Mouse (Mus musculus) adipocyte (in vitro differentiated cells): ENCODE results near the gene Wdr46.
"Not testable (repeated sequence)": the region's sequence is repeated elsewhere in the genome, so short reads cannot be mapped to it uniquely, and the experiment has no call there.

Experiments
- DNase-seq: peaks from one replicate; pipeline ENCODE4 v3.0.0-alpha.2; 2016; ENCODE audit warnings: low spot score

The Wdr46 gene

DNA sequence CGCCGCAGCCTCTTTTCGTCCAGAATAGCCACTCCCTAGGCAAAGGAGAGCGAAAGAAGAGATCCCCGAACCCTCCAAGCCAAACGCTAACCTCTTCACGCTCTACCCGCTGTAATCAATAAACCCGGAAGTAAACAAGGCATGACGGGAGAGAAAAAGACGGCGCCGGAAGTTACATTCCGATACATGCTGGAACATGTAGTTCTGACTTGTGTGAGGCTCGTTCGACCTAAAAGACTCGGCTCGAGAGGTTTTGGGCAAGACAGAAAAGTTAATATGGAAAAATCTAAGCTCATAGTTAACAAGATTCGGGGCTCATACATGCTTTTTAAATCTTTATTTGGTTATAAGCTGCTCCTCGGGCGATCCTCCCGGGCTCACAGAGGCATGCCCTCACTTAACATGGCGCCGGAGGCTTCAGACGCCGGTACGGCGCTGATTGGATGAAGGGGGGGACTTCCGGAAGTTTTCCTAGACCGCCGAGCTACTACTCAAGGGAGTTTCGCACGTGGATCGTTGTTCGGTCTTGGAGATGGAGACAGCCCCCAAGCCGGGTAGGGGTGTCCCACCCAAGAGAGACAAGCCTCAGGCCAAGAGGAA is at the start of gene Wdr46, which contains the start of gene Pfdn6:
Gene Wdr46 (plus strand): TSS at position 455 of the 600 bp plus-strand sequence.
Gene Pfdn6 (minus strand): TSS at position 138 of the 600 bp plus-strand sequence.
- DNase-seq = peak; percentile 95

DNA sequence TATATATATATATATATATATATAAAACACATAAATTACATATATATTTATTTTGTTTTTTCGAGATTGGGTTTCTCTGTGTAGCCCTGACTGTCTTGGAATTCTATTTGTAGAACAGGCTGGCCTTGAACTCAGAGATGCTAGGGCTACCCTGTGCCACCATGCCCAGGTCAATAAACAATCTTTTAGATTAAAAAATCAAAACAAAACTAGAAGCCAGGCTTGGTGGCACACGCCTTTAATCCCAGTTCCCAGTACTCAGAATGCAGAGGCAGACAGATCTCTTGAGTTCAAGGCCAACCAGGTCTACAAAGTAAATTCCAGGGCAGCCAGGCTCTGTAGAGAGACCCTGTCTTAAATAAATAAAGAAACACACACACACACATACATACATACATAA is 49.1 kb upstream of the Wdr46 start:
- no peak for DNase-seq

DNA sequence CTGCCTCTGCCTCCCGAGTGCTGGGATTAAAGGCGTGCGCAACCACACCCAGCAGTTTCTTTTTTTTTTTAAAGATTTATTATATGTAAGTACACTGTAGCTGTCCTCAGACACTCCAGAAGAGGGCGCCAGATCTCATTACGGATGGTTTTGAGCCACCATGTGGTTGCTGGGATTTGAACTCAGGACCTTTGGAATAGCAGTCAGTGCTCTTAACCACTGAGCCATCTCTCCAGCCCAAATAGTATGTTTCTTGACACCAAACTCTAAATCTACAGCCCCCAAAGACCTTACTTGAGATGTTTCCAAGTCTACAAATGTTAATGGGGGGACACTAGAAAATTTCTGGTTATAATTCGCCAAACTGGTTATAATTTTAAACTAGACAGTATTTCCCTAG is 48.6 kb upstream of the Wdr46 start:
- not testable (repeated sequence) for DNase-seq

DNA sequence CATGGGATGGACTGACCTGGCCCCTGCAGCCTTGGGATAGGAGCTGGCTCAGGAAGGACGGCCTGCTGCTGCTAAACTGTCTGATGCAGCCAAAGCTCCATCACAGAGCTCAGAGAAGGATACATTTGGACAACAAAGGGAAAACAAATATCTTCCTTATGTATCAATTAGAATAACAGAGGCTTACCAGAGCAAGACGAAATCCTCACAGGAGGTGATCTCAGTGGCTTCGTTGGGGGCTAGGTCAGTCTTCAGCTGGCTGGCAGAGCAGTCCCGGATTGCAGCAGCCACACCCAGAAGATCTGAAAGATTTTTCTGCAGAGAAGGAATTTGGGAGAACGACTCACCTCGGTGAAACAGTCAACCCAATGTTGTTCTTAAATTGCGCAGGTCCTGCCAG is 48.0 kb upstream of the Wdr46 start:
- no peak for DNase-seq

DNA sequence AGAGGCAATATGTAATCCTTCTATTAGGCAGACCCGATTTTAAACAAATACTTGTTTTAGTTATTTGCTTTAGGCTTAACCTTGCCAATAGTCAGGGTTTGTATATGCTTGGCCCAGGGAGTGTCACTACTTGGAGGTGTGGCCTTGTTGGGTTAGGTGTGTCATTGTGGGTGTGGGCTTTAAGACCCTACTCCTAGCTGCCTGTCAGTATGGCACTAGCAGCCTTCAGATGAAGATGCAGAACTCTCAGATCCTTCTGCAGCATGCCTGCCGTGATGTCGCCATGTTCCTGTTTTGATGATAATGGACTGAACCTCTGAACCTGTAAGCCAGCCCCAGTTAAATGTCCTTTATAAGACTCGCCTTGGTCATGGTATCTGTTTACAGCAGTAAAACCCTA is 47.4 kb upstream of the Wdr46 start:
- not testable (repeated sequence) for DNase-seq

DNA sequence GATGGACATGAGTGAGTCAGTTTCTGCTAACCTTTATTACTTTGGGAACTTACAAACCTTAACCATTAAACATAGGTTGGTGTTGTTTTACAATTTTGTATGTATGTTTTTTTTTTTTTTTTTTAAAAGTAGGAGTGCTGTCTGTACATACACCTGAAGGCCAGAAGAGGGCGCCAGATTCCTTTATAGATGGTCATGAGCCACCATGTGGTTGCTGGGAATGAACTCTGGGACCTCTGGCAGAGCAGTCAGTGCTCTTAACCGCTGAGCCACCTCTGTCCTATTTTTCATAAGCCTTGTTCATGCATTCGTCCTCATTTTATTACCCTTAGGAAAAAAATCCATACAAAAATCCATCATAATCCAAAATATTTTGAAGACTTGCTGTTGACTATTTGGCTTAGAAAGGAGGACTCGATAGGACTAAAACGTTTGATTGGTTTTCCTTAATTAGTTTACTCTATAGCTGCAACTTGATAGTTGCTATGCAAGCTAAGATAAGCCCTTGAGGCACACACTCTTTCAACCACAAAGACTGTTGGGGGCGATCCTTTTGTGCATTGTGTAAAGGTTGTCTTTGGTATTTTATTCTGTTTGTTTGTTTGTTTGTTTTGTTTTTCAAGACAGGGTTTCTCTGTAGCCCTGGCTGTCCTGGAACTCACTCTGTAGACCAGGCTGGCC is 43.2 kb upstream of the Wdr46 start:
- peak; percentile 95 for DNase-seq

DNA sequence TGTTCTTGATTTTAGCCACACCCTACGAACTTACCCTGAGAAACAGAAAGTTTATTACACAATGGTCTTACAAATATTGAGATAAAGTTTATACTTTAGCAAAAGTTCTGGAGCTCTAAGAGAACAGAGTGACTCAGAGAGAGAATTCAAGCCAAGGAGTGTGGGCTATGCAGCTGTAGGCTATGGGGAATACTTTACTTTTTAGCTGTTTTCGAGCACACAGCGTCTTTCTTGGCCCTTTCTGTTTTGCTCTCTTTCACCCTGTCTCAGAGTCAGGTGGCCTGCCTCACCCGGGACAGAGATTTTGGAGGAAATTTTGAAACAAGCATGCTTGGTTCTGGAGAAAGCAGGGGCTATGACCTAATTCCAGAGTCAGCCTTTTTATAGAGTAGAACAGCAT is 42.3 kb upstream of the Wdr46 start:
- DNase-seq = peak; percentile 47

DNA sequence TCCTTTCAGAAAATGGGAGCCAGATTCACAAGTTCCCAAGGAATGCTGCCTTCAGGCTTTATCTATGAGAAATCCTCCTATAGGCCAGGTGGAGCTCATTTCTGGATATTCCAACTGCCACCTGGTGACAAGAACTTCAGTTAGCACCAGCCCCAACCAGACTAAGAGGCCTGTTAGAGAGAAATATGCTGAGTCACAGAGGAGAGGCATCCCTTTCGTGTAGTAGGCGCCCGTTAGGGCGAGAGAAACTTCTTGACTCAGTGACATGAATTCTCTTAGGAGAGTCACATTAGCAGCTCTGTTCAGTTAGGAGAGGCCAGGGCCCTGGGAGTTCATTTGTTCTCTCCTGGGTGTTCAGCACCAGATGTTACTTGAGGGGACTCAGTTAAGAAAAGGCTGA is 40.8 kb upstream of the Wdr46 start:
- no peak for DNase-seq

DNA sequence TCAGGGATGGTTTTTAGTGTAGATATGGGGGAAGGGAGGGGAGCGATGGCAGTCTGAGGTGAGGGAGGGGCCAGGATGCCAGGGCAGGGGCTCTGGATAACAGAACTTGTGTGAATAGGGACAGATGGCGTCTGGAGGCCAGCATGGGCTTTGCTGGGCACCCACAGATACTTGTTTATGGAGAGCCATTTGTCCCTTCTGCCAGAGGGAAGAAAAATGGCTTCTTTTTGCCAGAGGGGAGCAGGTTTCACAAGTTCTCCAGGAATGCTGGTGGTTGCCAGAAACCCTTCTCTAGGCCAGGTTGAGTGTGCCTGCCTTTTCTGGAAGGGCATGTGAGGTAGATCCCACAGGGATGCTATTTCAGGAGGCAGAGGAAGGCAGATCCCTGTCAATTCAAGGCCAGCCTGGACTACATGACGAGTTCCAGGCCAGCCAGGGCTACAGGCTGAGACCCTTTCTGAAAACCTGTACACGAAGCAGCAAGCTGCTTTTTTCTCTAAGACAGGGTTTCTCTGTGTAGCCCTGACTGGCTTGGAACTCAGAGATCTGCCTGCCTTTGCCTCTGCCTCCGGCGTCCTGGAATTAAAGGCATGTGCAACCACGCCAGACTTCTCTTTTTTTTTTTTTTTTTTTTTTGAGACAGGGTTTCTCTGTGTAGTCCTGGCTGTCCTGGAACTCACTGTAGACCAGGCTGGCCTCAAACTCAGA is 40.0 kb upstream of the Wdr46 start:
- DNase-seq = no peak

DNA sequence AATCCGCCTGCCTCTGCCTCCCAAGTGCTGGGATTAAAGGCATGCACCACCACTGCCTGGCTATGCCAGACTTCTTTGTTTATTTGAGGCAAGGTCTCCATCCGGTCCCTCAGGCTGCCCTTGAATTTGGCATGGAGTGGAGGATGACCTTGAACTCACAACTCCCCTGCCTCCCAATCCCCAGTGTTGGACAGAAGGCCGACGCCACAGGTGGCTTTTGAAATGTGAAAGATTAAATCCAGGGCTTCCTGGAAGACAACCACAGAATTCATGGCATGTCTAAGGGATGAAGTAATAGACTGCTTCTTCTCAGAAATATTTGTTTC is 39.5 kb upstream of the Wdr46 start:
- DNase-seq = no peak

DNA sequence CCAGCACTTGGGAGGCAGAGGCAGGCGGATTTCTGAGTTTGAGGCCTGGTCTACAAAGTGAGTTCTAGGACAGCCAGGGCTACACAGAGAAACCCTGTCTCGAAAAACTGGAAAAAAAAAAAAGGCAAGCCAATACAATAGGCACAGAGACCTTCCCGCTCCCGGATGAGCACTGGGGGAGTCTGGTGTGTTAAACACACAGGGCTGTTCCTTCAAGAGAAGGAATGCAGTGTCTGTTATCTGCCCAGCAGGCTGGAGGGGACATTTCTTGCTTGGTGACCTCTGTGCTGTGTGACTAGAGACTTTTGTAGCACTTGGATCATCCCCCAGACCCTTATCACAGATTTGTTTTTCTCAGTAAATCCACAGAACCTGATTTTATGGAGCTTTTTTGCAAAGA is 38.8 kb upstream of the Wdr46 start:
- DNase-seq = peak; percentile 70

DNA sequence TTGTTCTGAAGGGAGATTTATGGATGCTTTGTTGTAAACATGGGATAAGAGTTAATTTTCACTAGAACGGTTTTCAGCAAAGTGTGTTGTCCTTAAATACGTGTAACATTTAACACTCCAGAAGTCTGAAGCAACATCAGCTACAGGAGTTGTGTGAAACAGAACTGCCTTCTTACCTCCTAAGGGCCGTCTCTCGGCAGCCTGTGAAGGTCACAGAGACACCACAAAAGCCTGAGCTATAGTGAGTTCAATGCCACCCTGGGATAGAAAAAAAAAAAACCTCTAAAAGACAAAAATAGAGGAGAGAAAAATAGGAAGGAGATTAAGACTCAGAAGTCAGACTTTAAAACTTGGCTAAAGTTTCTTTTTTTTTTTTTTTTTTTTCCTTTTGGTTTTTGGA is 38.4 kb upstream of the Wdr46 start:
- DNase-seq = no peak

DNA sequence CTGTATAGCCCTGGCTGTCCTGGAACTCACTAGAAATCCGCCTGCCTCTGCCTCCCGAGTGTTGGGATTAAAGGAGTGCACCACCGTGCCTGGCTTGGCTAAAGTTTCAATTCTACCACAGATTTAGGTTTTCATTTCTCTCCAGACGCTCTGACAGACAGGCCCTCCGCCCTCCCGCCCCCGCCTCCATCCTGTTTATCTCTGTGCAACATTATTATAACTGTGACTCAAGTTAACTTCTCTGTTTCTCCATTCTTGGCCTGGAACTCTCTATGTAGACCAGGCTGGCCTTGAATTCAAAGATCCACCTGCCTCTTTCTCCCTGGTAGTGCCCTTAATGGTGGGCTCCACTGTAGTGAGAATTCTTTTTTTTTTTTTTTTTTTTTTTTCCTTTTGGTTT is 38.0 kb upstream of the Wdr46 start:
- DNase-seq = no peak

DNA sequence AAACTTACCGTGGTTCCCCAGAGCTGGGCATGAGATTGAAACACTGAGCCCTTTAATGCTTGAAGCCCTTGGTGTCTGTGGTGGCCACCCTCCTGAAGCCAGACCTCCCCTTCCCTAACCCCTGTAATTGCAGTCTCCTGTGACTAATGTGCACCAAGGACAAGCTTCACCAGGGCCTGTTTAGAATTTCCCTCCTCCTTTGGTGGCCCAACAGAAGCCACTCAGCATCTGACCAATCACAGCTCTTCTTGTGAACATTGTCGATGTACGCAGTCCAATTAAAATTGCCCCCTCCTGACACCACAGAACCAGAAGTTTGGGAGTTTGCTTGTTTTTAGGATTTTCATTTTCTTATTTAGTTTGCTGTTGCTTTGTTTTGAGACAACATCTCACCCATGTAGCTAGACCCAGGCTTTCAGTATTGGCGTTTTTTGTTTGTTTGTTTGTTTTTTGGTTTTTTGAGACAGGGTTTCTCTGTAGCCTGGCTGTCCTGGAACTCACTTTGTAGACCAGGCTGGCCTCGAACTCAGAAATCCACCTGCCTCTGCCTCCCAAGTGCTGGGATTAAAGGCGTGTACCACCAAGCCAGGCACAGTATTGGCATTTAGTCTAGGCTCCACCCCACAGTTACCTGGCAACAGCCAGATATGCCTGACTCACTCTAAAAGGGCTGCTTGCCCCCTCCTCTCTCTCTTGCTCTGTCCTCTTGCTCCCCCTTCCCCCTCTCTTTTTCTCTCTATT is 36.4 kb upstream of the Wdr46 start:
- not testable (repeated sequence) for DNase-seq

DNA sequence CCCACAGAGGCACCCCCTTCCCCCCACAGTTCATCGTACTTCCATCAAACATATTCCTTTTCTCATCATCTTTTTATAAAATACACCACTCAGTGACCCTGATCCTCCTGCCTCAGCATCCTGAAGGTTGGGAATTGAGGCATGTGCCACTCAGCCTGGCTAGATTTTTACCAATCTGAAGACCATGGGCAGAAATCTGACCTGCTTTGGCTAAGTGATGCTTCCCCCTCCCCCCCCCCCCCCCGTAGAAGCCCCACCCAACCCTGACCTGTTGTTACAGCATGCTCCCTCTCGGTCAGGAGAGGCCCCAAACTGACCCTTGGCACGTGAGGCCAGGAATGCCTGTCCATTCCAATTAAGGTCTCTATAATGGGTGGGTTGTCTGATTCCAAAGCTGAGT is 35.6 kb upstream of the Wdr46 start, which contains the start of gene Platr17:
Gene Platr17 (plus strand): TSS at position 301 of the 400 bp plus-strand sequence.
- not testable (repeated sequence) for DNase-seq

DNA sequence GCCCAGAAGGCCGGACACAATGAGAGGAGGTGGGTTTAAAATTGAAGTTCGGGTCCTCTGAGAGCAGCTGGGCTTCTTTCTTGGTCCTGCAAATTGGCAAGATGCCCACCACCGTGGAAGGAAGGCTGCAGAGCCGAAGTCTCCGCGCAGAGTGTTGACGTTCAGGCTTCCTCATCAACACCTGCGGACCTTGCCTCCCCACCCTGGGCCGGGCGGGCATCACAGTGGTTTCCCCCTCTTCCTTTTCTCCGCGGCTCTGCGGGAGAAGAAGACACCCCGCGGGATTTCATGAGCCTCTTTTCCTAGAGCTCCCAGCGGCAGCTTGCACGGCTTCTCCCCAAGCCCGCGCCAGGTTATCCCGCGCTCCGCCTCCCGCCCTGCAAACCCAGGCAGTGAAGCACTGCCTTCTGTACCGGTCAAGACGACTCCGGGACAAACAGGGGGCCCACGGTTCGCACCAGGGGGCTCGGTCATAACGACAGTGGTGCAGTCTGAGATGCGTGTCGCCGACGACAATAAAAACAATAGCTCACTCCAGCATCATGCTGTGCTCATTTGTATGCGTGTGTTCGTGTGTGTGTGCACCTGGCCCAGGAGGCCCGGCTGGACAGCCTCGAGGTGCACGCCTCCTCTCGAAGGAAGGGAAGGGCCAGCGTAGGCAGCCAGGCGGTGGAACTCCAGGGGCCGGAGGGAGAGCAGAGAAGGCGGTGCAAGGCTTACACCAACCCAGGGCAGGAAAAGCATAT is 32.0 kb upstream of the Wdr46 start:
- DNase-seq = peak; percentile 45

DNA sequence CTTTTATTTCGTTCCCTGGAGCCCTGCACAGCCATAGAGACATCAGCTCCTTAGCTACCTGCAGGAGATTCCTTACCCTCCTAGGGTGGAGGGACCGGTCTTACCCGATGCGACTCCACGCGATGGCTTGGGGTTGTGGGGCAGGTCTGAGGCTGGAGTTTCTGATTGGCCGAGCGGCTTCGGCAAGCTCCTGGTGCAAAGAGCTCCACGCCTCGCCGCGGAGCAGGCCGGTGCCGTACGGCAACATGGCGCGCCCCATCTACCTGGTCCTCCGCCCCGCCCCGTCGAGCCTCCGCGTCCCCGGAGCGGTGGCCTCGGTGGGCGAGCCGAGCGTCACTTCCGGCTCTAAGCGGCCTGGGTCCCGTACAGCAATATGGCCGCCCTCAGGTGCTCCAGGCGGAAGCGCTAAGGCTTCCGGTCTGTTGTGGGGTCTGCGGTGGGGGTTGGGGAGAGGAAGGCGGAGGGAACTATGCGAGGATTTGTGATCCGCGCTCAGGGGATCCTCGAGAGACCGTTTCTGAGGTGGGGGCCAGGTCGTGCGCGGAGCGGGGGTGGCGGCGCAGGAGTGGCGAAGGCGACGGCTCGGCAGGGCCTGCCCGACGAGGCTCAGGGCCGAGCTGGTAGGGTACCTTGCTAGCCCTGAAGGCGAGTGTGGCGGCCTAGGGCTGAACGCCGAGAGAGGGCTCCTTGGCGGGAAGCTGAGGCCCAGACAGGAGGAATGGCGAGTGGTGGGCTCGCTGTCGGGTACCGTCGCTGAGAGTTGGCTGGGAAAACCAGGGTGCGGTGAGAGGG is 31.2 kb upstream of the Wdr46 start, which contains the start of gene Daxx:
Gene Daxx (plus strand): TSS at position 338 of the 792 bp plus-strand sequence.
- DNase-seq = peak; percentile 98

DNA sequence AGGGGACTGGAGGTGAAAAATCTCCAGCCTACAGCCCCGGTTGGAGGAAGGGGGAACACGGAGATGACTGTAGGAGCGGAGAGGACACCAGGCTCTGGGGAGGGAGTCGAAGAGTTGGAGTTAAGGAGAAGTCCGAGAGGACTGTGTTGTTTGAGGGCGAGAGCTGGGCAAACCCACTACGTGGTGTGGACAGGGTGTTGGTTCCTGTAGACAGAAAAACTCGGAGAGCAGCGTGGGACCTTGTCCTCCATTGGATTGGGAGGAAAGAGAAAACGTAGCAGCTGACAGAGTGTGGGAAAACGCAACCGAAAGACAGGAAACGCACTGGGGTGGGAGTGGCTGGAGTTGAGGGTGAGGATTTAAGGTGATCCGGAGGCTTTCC is 30.6 kb upstream of the Wdr46 start:
- DNase-seq = peak; percentile 88

DNA sequence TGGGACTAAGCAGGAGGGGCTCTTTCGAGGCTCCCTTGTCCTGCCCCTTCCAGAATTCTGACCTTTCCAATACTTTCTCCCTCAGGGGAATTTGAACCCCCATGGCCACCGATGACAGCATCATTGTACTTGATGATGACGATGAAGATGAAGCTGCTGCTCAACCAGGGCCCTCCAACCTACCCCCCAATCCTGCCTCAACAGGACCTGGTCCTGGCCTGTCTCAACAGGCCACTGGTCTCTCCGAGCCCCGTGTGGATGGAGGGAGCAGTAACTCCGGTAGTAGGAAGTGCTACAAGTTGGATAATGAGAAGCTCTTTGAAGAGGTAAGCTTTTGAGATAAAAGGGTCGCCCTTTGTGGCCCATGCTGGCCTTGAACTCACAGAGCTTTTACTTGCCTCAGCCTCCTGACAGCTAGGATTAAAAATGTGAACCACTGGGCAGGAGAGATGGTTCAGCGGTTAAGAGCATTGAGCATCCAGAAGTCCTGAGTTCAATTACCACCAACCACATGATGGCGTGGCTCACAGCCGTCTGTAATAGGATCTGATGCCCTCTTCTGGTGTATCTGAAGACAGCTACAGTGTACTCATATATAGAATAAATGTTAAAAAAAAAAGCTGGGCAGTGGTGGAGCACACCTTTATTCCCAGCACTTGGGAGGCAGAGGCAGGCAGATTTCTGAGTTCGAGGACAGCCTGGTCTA is 30.0 kb upstream of the Wdr46 start:
- DNase-seq = peak; percentile 49

DNA sequence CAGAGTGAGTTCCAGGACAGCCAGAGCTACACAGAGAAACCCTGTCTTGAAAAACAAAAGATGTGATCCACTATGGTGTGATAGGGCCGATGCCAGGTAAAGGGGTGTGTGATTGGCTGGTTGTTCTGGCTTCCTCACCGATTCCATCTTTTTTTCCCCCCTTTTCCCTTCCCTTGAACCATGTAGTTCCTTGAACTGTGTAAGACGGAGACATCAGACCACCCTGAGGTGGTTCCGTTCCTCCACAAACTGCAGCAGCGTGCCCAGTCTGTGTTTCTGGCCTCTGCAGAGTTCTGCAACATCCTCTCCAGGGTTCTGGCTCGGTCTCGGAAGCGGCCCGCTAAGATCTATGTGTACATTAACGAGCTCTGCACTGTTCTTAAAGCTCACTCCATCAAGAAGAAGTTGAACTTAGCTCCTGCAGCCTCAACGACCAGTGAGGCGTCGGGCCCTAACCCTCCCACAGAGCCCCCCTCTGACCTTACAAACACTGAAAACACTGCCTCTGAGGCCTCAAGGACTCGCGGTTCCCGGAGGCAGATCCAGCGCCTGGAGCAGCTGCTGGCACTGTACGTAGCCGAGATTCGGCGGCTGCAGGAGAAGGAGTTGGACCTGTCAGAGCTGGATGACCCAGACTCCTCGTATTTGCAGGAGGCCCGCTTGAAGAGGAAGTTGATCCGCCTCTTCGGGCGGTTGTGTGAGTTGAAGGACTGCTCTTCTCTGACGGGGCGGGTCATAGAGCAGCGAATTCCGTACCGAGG is 29.2 kb upstream of the Wdr46 start:
- no peak for DNase-seq
